Mouse (Mus musculus) liver, embryonic 14.5 days (tissue): ENCODE data around the gene Klf6. TPM values are rescaled to one million over a fixed set of nuclear protein-coding genes. Genes with fewer than 3 reads are reported as not detected.

Experiments
- ATAC-seq: fragments of 200-750 bp; cut with Nextera tagmentation; 2 replicates; pipeline ENCODE4 v1.8.0; 2017; ENCODE audit warnings: moderate number of reproducible peaks, mild to moderate bottlenecking, moderate library complexity; ENCODE audit not compliant: insufficient read depth
- DNase-seq, 3 experiments: peaks; one replicate each; pipeline ENCODE4 v3.0.0-alpha.2; 2012 to 2013; ENCODE audit warnings: low read depth in 3 of 3, low spot score in 3 of 3
- H3K27ac ChIP-seq: fragments of 300-500 bp; sonication (generic); 2 replicates; pipeline ENCODE4 v1.5.1; 2014; ENCODE audit warnings: moderate library complexity, mild to moderate bottlenecking, control low read depth, inconsistent platforms
- H3K27me3 ChIP-seq: fragments of 300-500 bp; sonication (generic); 2 replicates; pipeline ENCODE4 v1.6.1; 2014; ENCODE audit warnings: mild to moderate bottlenecking, low read length, moderate library complexity; ENCODE audit not compliant: control insufficient read depth, insufficient read depth
- H3K36me3 ChIP-seq: fragments of 300-500 bp; sonication (generic); replicated peaks from 2 replicates; pipeline ENCODE4 v1.6.1; 2014; ENCODE audit warnings: low read depth; ENCODE audit not compliant: control insufficient read depth, insufficient read depth
- H3K4me1 ChIP-seq, 2 experiments: fragments of 200-500 bp in 1 of 2; fragments of 300-500 bp in 1 of 2; sonication (generic) in 1 of 2; replicated peaks; 2 replicates each; pipeline ENCODE4 v1.6.1; 2012 to 2014; ENCODE audit warnings: antibody characterized with exemption in 1 of 2, inconsistent platforms in 1 of 2, low read length in 1 of 2; ENCODE audit not compliant: control insufficient read depth in 2 of 2, insufficient read depth in 2 of 2
- H3K4me2 ChIP-seq: fragments of 300-500 bp; sonication (generic); 2 replicates; pipeline ENCODE4 v1.6.1; 2014; ENCODE audit warnings: low read depth, mild to moderate bottlenecking, control low read depth, moderate library complexity
- H3K4me3 ChIP-seq, 2 experiments: fragments of 200-500 bp in 1 of 2; fragments of 300-500 bp in 1 of 2; sonication (generic) in 1 of 2; 2 replicates each; pipeline ENCODE4 v1.5.1; 2012 to 2014; ENCODE audit warnings: low read depth in 2 of 2, low read length in 2 of 2, mild to moderate bottlenecking in 2 of 2, control low read depth in 1 of 2, inconsistent platforms in 1 of 2, moderate library complexity in 1 of 2; ENCODE audit not compliant: insufficient read depth in 1 of 2
- H3K9ac ChIP-seq: fragments of 300-500 bp; sonication (generic); replicated peaks from 2 replicates; pipeline ENCODE4 v1.6.1; 2014; ENCODE audit warnings: mild to moderate bottlenecking, control low read depth, moderate library complexity
- H3K9me3 ChIP-seq: fragments of 300-500 bp; sonication (generic); 2 replicates; pipeline ENCODE4 v1.6.1; 2016; ENCODE audit warnings: low read length, mixed read lengths; ENCODE audit not compliant: control insufficient read depth
- CTCF ChIP-seq: IDR thresholded peaks from 2 replicates; pipeline ENCODE4 v1.5.1; 2016; ENCODE audit warnings: antibody characterized with exemption, low read depth, control low read depth
- EP300 ChIP-seq: IDR thresholded peaks from 2 replicates; pipeline ENCODE4 v1.6.1; 2016; ENCODE audit warnings: antibody characterized with exemption, low read depth
- WGBS: fragments of 180-500 bp; shearing (Covaris S2); extraction: QIAGEN DNeasy Blood & Tissue Kit; methylation state at CpG from one replicate; pipeline ENCODE4 v1.1.7; 2014; ENCODE audit not compliant: insufficient replicate concordance; 5-methylcytosine and 5-hydroxymethylcytosine counted together
- microRNA-seq: library from miRNA; unstranded; fragments of <30 nt; microRNA quantifications from one replicate; pipeline ENCODE4, GENCODE M21; 2016
- polyA plus RNA-seq, 2 experiments: library from polyadenylated mRNA; depleted of rRNA in 1 of 2; stranded (reverse) in 1 of 2; unstranded in 1 of 2; fragments of >200 nt; fragmentation: Nextera tagmentation in 1 of 2; extraction: Ambion mirVana in 1 of 2; gene quantifications; 2 replicates each; pipeline versions ENCODE4 v1.2.1 to v1.2.3; 2012 to 2014

Klf6 gene
- polyA plus RNA-seq, 2 experiments = 4.5 to 12.5 TPM

DNA sequence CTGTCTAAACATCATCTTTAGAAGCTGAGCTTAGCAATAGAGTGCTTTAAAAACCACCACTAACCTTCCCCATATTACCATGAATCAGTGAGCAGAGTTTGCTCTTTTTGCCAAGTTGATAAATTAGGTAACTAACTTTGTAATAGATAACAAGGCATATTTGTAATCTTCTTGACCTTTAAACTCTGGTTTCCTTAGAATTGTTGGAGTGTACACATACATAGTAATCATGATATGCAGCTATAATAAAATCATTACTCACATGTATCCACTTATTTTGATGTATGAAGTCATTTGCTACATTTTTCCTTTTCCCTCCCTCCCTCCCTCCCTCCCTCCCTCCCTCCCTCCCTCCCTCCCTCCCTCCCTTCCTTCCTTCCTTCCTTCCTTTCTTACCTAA, 56.1 kb downstream of the Klf6 start:
- no peak overlapping the region for H3K9ac ChIP-seq
- TF ChIP-seq EP300 (no peak), CTCF (no peak)
- no peak overlapping the region for H3K4me3 ChIP-seq
- ATAC-seq (no peak), DNase-seq (no peak)
- H3K4me2 ChIP-seq = no peak overlapping the region
- H3K36me3 ChIP-seq = no peaks in the 10 kb centered on the region
- H3K9me3 ChIP-seq = no peaks in the 10 kb centered on the region
- no peaks in the 10 kb centered on the region for H3K4me1 ChIP-seq
- H3K27me3 ChIP-seq = no peaks in the 10 kb centered on the region
- H3K27ac ChIP-seq = no peak overlapping the region

DNA sequence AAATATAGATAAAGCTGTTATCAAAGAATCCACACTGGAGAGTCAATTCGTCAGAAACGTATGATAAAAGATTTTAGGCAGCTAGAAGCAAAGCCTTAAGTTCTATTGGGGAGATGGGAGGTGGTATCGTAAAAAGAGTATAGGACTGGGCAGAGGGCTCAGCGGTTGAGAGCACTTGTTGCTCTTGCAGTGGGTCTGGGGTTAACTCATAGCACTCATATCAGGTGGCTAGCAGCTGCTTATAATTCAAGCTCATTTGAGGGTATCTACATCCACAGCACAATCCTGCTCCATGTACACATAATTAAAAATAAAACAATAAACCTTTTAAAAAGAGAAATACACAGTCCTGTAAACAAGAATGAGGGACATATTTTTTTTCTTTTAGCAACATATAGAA, 58.7 kb downstream of the Klf6 start:
- TF ChIP-seq EP300 (no peak), CTCF (no peak)
- ATAC-seq = no peak
- no peaks in the 10 kb centered on the region for H3K9me3 ChIP-seq
- H3K27me3 ChIP-seq = no peaks in the 10 kb centered on the region
- H3K9ac ChIP-seq = no peak overlapping the region
- no peak overlapping the region for H3K4me3 ChIP-seq
- 50% methylated on average over 4 of the region's 4 CpGs for WGBS
- no peak for DNase-seq
- no peak overlapping the region for H3K27ac ChIP-seq
- no peak overlapping the region for H3K4me2 ChIP-seq
- no peaks in the 10 kb centered on the region for H3K36me3 ChIP-seq
- H3K4me1 ChIP-seq = no peaks in the 10 kb centered on the region

Small RNAs within 50 kb of the gene (microRNA-seq; reads per million reads assigned to microRNA genes)
- not detected for gene Gm26043
